Mouse (Mus musculus) forebrain, embryonic 14.5 days (tissue): ENCODE measurements around the gene Bcl3. TPM values are rescaled to one million over a fixed set of nuclear protein-coding genes. Genes with fewer than 3 reads are reported as not detected.

Experiments used
- ATAC-seq: fragments of 200-750 bp; cut with Nextera tagmentation; 2 replicates; pipeline ENCODE4 v1.8.0; 2017; ENCODE audit warnings: mild to moderate bottlenecking, moderate library complexity
- DNase-seq: peaks from one replicate; pipeline ENCODE4 v3.0.0-alpha.2; 2015; ENCODE audit warnings: low spot score
- H3K27ac ChIP-seq: fragments of 300-500 bp; sonication (generic); 2 replicates; pipeline ENCODE4 v1.5.1; 2014; ENCODE audit warnings: low read depth, mild to moderate bottlenecking, control low read depth, low read length, moderate library complexity
- H3K27me3 ChIP-seq: fragments of 300-500 bp; sonication (generic); replicated peaks from 2 replicates; pipeline ENCODE4 v1.6.1; 2014; ENCODE audit warnings: low read length, control low read depth, mixed read lengths; ENCODE audit not compliant: control insufficient read depth, insufficient read depth
- H3K36me3 ChIP-seq: fragments of 300-500 bp; sonication (generic); 2 replicates; pipeline ENCODE4 v1.6.1; 2014; ENCODE audit warnings: low read length, control low read depth; ENCODE audit not compliant: control insufficient read depth, insufficient read depth
- H3K4me1 ChIP-seq: fragments of 300-500 bp; sonication (generic); 2 replicates; pipeline ENCODE4 v1.6.1; 2014; ENCODE audit warnings: antibody characterized with exemption, low read length, control low read depth; ENCODE audit not compliant: control insufficient read depth, insufficient read depth
- H3K4me2 ChIP-seq: fragments of 300-500 bp; sonication (generic); 2 replicates; pipeline ENCODE4 v1.6.1; 2014; ENCODE audit warnings: mild to moderate bottlenecking, control low read depth, low read length
- H3K4me3 ChIP-seq: fragments of 300-500 bp; sonication (generic); 2 replicates; pipeline ENCODE4 v1.5.1; 2014; ENCODE audit warnings: low read depth, low read length, control low read depth
- H3K9ac ChIP-seq: fragments of 300-500 bp; sonication (generic); 2 replicates; pipeline ENCODE4 v1.6.1; 2014; ENCODE audit warnings: mild to moderate bottlenecking, low read length, control low read depth, moderate library complexity
- H3K9me3 ChIP-seq: fragments of 300-500 bp; sonication (generic); replicated peaks from 2 replicates; pipeline ENCODE4 v1.6.1; 2016; ENCODE audit warnings: low read length, control low read depth, mixed read lengths; ENCODE audit not compliant: control insufficient read depth
- WGBS: fragments of 180-500 bp; shearing (Covaris S2); extraction: QIAGEN DNeasy Blood & Tissue Kit; methylation state at CpG from one replicate; pipeline ENCODE4 v1.1.7; 2014; 5-methylcytosine and 5-hydroxymethylcytosine counted together
- polyA plus RNA-seq: library from polyadenylated mRNA; unstranded; fragments of >200 nt; fragmentation: Nextera tagmentation; extraction: Ambion mirVana; gene quantifications from 2 replicates; pipeline ENCODE4 v1.2.1, GENCODE M21; 2014

The Bcl3 gene
- polyA plus RNA-seq, 1 experiment from 2014 or later = 0.75 TPM

- H3K4me2 ChIP-seq = no peak overlapping the region
- DNase-seq (no peak), ATAC-seq (no peak)
- no peak overlapping the region for H3K27ac ChIP-seq
- H3K27me3 ChIP-seq = 0 out of 2 replicates have a peak, but pooled peaks cover 3% of the 10 kb centered on the region
- H3K4me3 ChIP-seq = no peak overlapping the region
- no peaks in the 10 kb centered on the region for H3K4me1 ChIP-seq
- 80% methylated on average over 21 of the region's 21 CpGs for WGBS
- H3K9ac ChIP-seq = no peak overlapping the region
- H3K36me3 ChIP-seq = no peaks in the 10 kb centered on the region
- H3K9me3 ChIP-seq = no peaks in the 10 kb centered on the region
Measured at GRCm38 (mm10) chr7:19841686-19842413, 19.3 kb upstream of the Bcl3 start.

- H3K4me2 ChIP-seq = no peak overlapping the region
- H3K27me3 ChIP-seq = 0 out of 2 replicates have a peak, but pooled peaks cover 3% of the 10 kb centered on the region
- H3K9me3 ChIP-seq = no peaks in the 10 kb centered on the region
- H3K9ac ChIP-seq = no peak overlapping the region
- no peak overlapping the region for H3K4me3 ChIP-seq
- H3K36me3 ChIP-seq = no peaks in the 10 kb centered on the region
- H3K4me1 ChIP-seq = no peaks in the 10 kb centered on the region
- H3K27ac ChIP-seq = no peak overlapping the region
- 74% methylated on average over 3 of the region's 3 CpGs for WGBS
- no peak for DNase-seq
- no peak for ATAC-seq
Measured at GRCm38 (mm10) chr7:19840936-19841335, 18.4 kb upstream of the Bcl3 start.

DNA sequence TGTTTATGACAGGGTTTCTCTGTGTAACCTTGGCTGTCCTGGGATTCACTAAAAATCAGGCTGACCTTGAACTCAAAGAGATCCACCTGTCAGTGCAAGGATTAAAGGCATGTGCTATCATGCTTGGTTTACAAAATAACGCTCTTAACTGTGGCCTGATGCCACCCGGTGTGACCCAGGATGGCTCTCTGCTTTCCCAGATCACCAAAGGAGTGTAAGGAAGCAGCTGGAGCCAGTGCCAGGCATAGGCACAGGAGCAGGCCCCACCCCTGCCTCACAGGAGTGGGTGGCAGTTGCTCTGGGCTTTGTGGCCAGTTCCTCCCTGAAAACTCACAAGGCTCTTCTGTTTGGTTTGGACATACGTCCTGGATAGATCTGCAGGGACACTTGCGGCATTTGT, 17.8 kb upstream of the Bcl3 start:
- H3K36me3 ChIP-seq = no peaks in the 10 kb centered on the region
- no peak overlapping the region for H3K4me2 ChIP-seq
- H3K4me3 ChIP-seq = no peak overlapping the region
- no peaks in the 10 kb centered on the region for H3K4me1 ChIP-seq
- ATAC-seq (no peak), DNase-seq (no peak)
- no peak overlapping the region for H3K27ac ChIP-seq
- 87% methylated on average over 4 of the region's 4 CpGs for WGBS
- 0 out of 2 replicates have a peak, but pooled peaks cover 3% of the 10 kb centered on the region for H3K27me3 ChIP-seq
- no peaks in the 10 kb centered on the region for H3K9me3 ChIP-seq
- no peak overlapping the region for H3K9ac ChIP-seq

GRCm38 (mm10) chr7:19836843-19837242, 14.3 kb upstream of the Bcl3 start:
- no peak for DNase-seq
- WGBS = 63% methylated on average over 3 of the region's 3 CpGs
- no peaks in the 10 kb centered on the region for H3K9me3 ChIP-seq
- H3K4me3 ChIP-seq = no peak overlapping the region
- H3K27ac ChIP-seq = no peak overlapping the region
- no peak overlapping the region for H3K4me2 ChIP-seq
- ATAC-seq = no peak
- H3K36me3 ChIP-seq = no peaks in the 10 kb centered on the region
- no peak overlapping the region for H3K9ac ChIP-seq
- no peaks in the 10 kb centered on the region for H3K27me3 ChIP-seq
- no peaks in the 10 kb centered on the region for H3K4me1 ChIP-seq

DNA sequence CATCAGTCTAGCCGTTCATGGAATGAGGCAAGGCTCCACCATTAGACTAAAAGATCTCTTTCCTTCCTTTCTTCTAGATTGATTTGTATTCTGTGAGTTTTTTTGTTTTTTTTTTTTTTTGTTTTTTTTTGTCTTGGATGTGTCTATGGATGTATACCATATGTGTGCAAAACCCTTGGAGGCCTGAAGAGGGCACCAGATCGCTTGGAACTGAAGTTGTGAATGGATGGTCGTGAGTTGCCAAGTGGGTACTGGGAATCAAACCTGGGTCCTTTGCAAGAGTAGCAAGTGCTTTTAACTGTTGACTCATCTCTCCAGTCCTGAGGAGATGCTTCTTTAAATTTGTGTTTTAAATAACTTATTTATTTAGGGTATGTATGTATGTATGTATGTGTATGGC, 11.5 kb upstream of the Bcl3 start:
- Histone ChIP-seq H3K36me3 (no peaks in the 10 kb centered on the region), H3K27me3 (no peaks in the 10 kb centered on the region), H3K27ac (no peak overlapping the region), H3K4me1 (no peaks in the 10 kb centered on the region), H3K4me2 (no peak overlapping the region), H3K9me3 (no peaks in the 10 kb centered on the region), H3K4me3 (no peak overlapping the region), H3K9ac (no peak overlapping the region)
- DNase-seq (no peak), ATAC-seq (no peak)
- 67% methylated on average over 3 of the region's 3 CpGs for WGBS

- 60% methylated on average over 9 of the region's 9 CpGs for WGBS
- DNase-seq (no peak), ATAC-seq (no peak)
- no peaks in the 10 kb centered on the region for H3K9me3 ChIP-seq
- H3K4me2 ChIP-seq = no peak overlapping the region
- no peak overlapping the region for H3K9ac ChIP-seq
- H3K4me1 ChIP-seq = no peaks in the 10 kb centered on the region
- no peak overlapping the region for H3K4me3 ChIP-seq
- no peaks in the 10 kb centered on the region for H3K36me3 ChIP-seq
- no peaks in the 10 kb centered on the region for H3K27me3 ChIP-seq
- H3K27ac ChIP-seq = no peak overlapping the region
Measured at GRCm38 (mm10) chr7:19831837-19832236, 9.3 kb upstream of the Bcl3 start.

DNA sequence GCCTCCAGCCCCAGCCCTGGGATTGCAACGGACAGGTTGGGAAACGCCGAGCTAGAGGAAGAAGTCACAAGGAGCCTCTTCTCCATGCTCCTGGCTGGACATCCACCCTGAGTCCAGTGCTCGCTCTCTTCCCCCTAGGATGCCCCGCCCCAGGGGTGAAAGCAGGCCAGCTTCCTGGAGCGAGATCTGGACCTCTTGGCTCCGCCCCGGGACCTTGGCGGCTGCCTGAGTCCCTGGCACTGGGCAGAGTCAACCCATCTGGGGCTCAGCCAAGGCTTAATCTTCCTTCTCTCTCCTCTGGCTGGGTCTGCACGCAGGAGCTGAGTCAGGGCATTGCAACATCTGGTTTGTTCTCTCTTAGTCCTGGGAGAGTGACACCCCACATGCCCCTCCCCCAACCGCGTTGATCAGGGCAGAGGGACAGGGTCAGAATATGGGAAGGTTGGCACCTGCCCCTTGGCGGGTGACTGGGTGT, 8.1 kb upstream of the Bcl3 start:
- ATAC-seq (no peak), DNase-seq (no peak)
- Histone ChIP-seq H3K4me3 (no peak overlapping the region), H3K36me3 (no peaks in the 10 kb centered on the region), H3K4me1 (no peaks in the 10 kb centered on the region), H3K4me2 (no peak overlapping the region), H3K9me3 (no peaks in the 10 kb centered on the region), H3K9ac (no peak overlapping the region), H3K27me3 (no peaks in the 10 kb centered on the region), H3K27ac (no peak overlapping the region)
- 38% methylated on average over 13 of the region's 13 CpGs for WGBS

DNA sequence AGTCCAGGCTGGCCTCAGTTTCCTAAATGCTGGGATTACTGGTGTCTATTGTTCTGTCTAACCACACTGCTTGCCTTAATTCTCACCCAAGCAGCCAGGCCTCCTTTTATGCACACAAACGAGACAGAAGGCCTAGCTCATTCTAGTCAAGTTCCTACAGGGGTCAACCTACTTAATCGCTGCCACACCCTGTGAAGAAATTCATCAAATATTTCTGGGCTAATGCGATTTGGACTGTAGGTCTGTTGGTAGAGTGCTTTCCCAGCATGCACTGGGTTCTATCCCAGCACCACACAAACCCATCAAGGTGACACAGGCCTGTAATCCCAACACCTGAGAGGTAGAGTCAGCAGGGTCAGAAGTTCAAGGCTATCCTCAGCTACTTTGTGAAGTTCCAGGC, 7.1 kb upstream of the Bcl3 start:
- ATAC-seq = no peak
- H3K4me3 ChIP-seq = no peak overlapping the region
- DNase-seq = no peak
- no peak overlapping the region for H3K27ac ChIP-seq
- no peaks in the 10 kb centered on the region for H3K9me3 ChIP-seq
- no peak overlapping the region for H3K4me2 ChIP-seq
- no peak overlapping the region for H3K9ac ChIP-seq
- peaks cover 4% of the 10 kb centered on the region; the same call in 1 of the 2 replicates for H3K27me3 ChIP-seq
- 81% methylated on average over 3 of the region's 3 CpGs for WGBS
- H3K4me1 ChIP-seq = no peaks in the 10 kb centered on the region
- H3K36me3 ChIP-seq = no peaks in the 10 kb centered on the region

DNA sequence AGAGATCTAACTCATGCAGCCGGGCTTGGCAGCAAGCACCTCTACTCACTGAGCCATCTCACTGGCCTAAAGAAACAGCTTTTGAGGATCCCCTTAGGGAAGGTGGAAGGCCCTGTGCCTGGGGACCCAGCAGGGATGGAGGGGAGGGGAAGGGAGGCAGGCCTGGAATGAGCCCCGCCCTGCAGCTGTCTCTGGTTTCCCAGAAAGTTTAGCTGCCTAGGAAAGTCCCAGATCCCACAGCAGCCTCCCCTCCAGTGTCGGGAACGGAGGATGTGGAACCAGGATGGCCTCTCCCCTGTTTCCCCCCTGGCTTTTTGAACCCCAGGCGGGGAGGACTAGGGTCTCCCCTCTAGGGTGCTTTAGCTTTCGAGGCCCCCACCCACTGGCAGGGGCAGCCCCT, 4.2 kb upstream of the Bcl3 start:
- DNase-seq (no peak), ATAC-seq (no peak)
- no peak overlapping the region for H3K4me2 ChIP-seq
- H3K9me3 ChIP-seq = no peaks in the 10 kb centered on the region
- peaks cover 33% of the 10 kb centered on the region for H3K27me3 ChIP-seq
- no peak overlapping the region for H3K4me3 ChIP-seq
- H3K27ac ChIP-seq = no peak overlapping the region
- no peaks in the 10 kb centered on the region for H3K4me1 ChIP-seq
- 32% methylated on average over 6 of the region's 6 CpGs for WGBS
- H3K9ac ChIP-seq = no peak overlapping the region
- no peaks in the 10 kb centered on the region for H3K36me3 ChIP-seq
